Mouse (Mus musculus): ENCODE measurements around the gene Eef1e1. TPM values are rescaled to one million over a fixed set of nuclear protein-coding genes. Genes with fewer than 3 reads are reported as not detected.
"Not testable (repeated sequence)": the region's sequence is repeated elsewhere in the genome, so short reads cannot be mapped to it uniquely, and the experiment has no call there.

Gene Eef1e1
- polyA plus RNA-seq, 1 experiment: 4.2 TPM

DNA sequence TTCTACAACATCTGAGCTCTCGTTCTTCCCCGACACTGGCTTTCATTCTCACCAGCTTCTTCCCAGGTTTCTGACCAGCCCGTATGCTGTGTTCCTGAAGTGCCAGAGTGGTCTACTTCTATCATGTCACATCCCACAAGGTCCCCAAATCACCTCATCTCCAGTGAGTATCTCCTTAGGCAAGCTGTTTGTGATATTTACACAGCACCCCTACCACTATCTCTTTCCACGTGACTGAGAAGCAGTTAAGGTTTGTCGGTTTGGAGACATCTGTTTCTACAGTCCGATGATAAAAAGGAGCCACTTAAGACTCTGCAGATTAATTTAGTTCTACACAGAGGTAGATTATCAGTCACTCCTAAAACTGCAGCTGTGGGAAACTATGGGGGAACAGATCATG is 26.3 kb downstream of the Eef1e1 start:
- no peak for DNase-seq
- Histone ChIP-seq H3K4me3 (replicated peaks; ENCODE audit: extremely low read depth, low read depth, low read length) (no peak overlapping the region), H3K4me1 (ENCODE audit: control insufficient read depth, insufficient read depth, low read length) (no peaks in the 10 kb centered on the region)
- TF ChIP-seq CTCF (IDR thresholded peaks at IDR 0.05; ENCODE audit: insufficient read depth, low read length) (no peak), POLR2A (IDR thresholded peaks at IDR 0.05; ENCODE audit: borderline replicate concordance, extremely low read depth, low read depth, low read length) (no peak)
- WGBS: 81% methylated on average over 6 of the region's 6 CpGs

DNA sequence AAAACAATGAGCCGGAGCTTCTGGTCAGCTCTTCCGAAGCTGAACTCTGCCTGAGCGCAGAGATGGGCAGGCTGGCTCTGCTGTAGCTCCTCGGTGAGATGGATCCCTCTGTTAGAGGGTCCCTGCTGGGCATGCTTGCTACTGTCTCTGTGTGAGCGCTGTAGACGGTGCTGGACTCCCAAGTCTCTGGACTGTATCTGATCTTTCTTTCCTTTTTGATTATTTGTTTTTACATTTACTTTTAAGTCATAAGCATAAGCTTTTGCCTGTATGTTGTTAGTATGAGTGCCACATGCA is 32.7 kb downstream of the Eef1e1 start:
- Histone ChIP-seq H3K4me3 (replicated peaks; ENCODE audit: extremely low read depth, low read depth, low read length) (no peak overlapping the region), H3K4me1 (ENCODE audit: control insufficient read depth, insufficient read depth, low read length) (peaks cover 5% of the 10 kb centered on the region)
- WGBS: 38% methylated on average over 6 of the region's 6 CpGs
- TF ChIP-seq POLR2A (IDR thresholded peaks at IDR 0.05; ENCODE audit: borderline replicate concordance, extremely low read depth, low read depth, low read length) (no peak), CTCF (IDR thresholded peaks at IDR 0.05; ENCODE audit: insufficient read depth, low read length) (no peak)
- no peak for DNase-seq

DNA sequence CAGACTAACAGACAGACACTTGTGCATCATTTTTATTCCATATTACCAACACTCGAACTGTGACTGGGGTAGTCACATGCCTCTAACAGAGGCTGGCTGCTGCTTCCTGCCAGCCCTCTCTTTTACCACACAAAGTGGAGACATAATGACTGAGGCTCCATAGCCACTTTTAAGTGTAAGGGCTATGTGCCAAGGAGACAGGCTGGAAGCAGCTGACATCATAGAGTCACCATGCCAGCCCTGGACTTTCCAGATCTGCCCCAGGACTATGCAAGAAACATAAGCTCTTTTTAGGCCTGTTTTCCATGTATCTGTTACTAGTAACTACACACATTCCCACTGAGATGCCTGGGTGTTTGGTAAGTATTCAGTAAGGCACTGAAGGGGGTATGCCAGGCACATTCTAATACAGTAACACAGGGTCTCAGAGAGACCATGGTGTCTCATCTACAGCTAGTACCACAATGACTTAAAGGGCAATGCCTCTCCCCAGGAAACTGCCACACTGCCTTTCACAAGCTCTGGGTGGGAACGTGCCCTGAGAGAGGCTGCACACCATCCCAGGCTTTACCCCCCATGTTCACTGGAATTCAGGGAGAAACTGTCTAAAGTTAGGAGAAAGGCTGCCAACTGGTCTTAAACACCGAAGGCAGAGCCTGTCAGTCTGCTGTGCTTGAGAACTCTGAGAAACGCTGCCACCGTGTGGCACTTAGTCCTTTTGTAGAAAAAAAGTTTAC is 33.2 kb downstream of the Eef1e1 start:
- TF ChIP-seq POLR2A (IDR thresholded peaks at IDR 0.05; ENCODE audit: borderline replicate concordance, extremely low read depth, low read depth, low read length) (peak; percentile 7; the same call in 1 of the 2 replicates), CTCF (IDR thresholded peaks at IDR 0.05; ENCODE audit: insufficient read depth, low read length) (peak; percentile 56; the same call in 1 of the 2 replicates)
- H3K4me1 ChIP-seq (ENCODE audit: control insufficient read depth, insufficient read depth, low read length): peaks cover 5% of the 10 kb centered on the region
- no peak for DNase-seq
- no peak overlapping the region for H3K4me3 ChIP-seq (replicated peaks; ENCODE audit: extremely low read depth, low read depth, low read length)
- WGBS: 19% methylated on average over 5 of the region's 5 CpGs

DNA sequence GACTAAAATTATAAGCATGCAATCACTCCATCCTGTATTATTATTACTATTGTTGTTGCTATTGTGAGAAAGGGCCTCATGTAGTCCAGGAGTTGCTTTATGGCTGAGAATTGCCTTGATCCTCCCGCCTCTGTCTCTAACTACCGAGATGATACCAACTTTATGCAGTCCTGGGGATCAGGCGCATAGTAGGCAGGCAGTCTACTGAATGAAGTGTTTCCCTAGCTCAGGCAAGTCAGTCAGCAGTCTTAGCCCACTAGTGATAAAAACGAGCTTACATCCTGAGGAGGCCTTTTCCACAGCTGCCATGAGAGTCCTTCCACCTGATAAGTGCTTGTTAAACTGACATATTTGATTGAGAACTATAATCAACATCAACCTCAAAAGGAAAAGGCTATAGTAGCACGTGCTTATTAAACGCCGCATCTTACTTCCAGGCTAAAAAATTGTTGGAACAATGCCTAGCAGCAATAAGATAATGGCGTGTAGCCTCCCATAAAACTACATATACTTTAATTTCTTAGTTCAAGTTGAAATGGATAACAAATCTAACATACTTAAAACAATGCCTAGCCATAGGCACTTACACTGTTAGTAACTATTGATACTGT is 34.5 kb downstream of the Eef1e1 start:
- no peak for DNase-seq
- no peak for TF ChIP-seq POLR2A (IDR thresholded peaks at IDR 0.05; ENCODE audit: borderline replicate concordance, extremely low read depth, low read depth, low read length)
- TF ChIP-seq CTCF (IDR thresholded peaks at IDR 0.05; ENCODE audit: insufficient read depth, low read length): no peak
- H3K4me3 ChIP-seq (replicated peaks; ENCODE audit: extremely low read depth, low read depth, low read length): no peak overlapping the region
- H3K4me1 ChIP-seq (ENCODE audit: control insufficient read depth, insufficient read depth, low read length): peaks cover 5% of the 10 kb centered on the region
- WGBS: 78% methylated on average over 8 of the region's 8 CpGs

DNA sequence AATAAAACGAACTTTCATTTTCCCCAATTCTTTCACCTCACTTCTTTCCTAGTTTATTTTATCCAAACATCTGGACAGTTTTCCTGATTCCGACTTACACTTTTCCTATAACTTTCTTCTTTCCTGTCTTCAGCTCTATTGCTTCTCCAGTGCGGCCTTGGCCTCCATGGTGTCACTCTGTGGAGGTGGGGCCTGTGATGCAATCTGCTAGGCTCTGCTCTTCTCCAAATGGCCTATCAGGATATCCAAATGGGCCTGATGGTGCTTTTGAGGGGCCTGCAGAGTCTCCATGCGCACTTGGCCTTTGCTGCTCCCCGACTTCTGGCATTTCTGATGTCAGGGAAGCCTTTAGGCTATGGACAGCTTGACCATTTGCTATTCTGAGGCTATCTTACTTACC is 35.6 kb downstream of the Eef1e1 start:
- Histone ChIP-seq H3K4me1 (ENCODE audit: control insufficient read depth, insufficient read depth, low read length) (peaks cover 5% of the 10 kb centered on the region), H3K4me3 (replicated peaks; ENCODE audit: extremely low read depth, low read depth, low read length) (no peak overlapping the region)
- TF ChIP-seq POLR2A (IDR thresholded peaks at IDR 0.05; ENCODE audit: borderline replicate concordance, extremely low read depth, low read depth, low read length) (no peak), CTCF (IDR thresholded peaks at IDR 0.05; ENCODE audit: insufficient read depth, low read length) (no peak)
- DNase-seq: no peak
- WGBS: 92% methylated on average over 5 of the region's 5 CpGs

DNA sequence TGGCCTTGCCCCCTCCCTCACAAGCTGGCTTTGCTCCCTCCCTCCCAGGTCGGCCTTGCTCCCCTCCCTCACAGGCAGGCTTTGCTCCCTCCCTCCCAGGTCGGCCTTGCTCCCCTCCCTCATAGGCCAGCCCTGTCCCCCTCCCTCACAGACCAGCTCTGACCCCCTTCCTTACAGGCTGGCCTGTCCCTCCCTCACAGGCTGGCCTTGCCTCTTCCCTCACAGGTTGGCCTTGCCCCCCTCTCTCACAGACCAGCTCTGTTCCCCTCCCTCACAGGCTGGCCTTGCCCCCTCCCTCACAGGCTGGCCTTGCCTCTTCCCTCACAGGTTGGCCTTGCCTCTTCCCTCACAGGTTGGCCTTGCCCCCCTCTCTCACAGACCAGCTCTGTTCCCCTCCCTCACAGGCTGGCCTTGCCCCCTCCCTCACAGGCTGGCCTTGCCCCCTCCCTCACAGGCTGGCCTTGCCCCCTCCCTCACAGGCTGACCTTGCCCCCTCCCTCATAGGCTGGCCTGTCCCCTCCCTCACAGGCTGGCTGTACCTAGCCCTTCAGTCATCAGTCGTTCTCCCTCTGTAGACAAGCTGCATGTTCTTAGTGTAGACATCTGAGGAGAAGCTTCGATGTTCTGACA is 40.7 kb downstream of the Eef1e1 start:
- WGBS: 81% methylated on average over 4 of the region's 4 CpGs
- H3K4me1 ChIP-seq (ENCODE audit: control insufficient read depth, insufficient read depth, low read length): peaks cover 13% of the 10 kb centered on the region
- not testable (repeated sequence) for DNase-seq; H3K4me3 ChIP-seq (replicated peaks; ENCODE audit: extremely low read depth, low read depth, low read length)

DNA sequence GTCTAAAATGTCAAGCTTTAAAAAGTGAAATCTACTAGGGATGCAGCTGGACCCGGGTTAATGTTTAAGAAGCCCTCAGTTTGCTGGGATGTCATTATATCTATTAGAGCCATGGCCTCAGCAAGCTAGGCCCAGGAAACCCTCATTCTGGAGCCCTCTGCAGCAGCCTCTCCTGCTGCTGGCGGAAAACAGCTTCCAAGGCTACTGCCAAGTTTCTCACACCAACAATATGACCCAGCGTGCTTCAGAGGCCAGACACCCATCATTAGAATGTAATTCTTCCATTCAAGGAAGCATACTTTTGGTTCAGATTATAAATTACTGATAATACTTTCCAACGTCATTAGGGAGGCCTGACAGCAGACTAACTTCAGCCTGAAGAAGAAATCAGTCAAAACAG is 42.0 kb downstream of the Eef1e1 start:
- Histone ChIP-seq H3K4me3 (replicated peaks; ENCODE audit: extremely low read depth, low read depth, low read length) (no peak overlapping the region), H3K4me1 (ENCODE audit: control insufficient read depth, insufficient read depth, low read length) (peaks cover 14% of the 10 kb centered on the region)
- no peak for TF ChIP-seq CTCF (IDR thresholded peaks at IDR 0.05; ENCODE audit: insufficient read depth, low read length)
- TF ChIP-seq POLR2A (IDR thresholded peaks at IDR 0.05; ENCODE audit: borderline replicate concordance, extremely low read depth, low read depth, low read length): no peak
- no peak for DNase-seq
- 57% methylated on average over 4 of the region's 4 CpGs for WGBS

DNA sequence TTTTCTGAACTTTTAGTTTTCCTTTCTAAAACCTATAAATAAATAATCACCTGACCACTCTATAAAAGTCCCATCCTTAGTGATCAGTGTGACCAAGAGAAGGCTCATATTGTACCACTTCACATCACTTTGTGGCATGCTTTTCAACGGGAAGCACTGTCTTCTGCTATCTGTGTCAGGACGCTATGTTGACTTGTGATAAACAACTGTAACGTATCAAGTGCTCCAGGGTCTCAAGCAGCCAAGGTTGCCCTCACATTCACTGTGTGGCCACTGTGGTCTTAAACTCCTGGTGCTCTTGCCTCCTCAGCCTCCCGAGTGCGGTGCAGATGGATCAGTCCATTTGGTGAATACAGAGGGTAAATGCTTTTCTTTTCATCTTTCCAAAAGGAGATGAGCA is 43.2 kb downstream of the Eef1e1 start:
- Histone ChIP-seq H3K4me3 (replicated peaks; ENCODE audit: extremely low read depth, low read depth, low read length) (no peak overlapping the region), H3K4me1 (ENCODE audit: control insufficient read depth, insufficient read depth, low read length) (peaks cover 19% of the 10 kb centered on the region)
- TF ChIP-seq POLR2A (IDR thresholded peaks at IDR 0.05; ENCODE audit: borderline replicate concordance, extremely low read depth, low read depth, low read length): no peak
- no peak for TF ChIP-seq CTCF (IDR thresholded peaks at IDR 0.05; ENCODE audit: insufficient read depth, low read length)
- 61% methylated on average over 5 of the region's 5 CpGs for WGBS
- no peak for DNase-seq

DNA sequence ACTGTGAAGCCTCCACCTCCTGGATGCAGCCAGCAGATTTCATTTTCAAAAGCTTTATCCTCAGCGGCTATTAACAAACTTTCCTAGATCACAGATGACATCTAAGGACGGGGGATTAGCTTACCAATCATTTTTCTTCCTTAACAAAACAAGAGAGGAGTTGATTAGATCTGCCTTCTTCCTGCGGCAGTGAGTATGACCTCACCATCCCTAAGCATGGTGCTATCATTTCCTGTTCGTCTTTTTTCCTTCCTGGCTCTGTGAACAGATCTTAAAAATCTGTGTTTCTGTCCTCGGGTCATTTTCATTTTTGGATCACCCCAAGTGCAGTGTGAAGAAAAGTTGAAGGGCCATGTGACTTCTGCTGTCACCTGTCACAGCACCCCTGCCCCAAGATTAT is 44.6 kb downstream of the Eef1e1 start:
- no peak overlapping the region for H3K4me3 ChIP-seq (replicated peaks; ENCODE audit: extremely low read depth, low read depth, low read length)
- TF ChIP-seq CTCF (IDR thresholded peaks at IDR 0.05; ENCODE audit: insufficient read depth, low read length) (no peak), POLR2A (IDR thresholded peaks at IDR 0.05; ENCODE audit: borderline replicate concordance, extremely low read depth, low read depth, low read length) (no peak)
- no peak for DNase-seq
- WGBS: 41% methylated on average over 5 of the region's 5 CpGs
- H3K4me1 ChIP-seq (ENCODE audit: control insufficient read depth, insufficient read depth, low read length): peaks cover 23% of the 10 kb centered on the region

DNA sequence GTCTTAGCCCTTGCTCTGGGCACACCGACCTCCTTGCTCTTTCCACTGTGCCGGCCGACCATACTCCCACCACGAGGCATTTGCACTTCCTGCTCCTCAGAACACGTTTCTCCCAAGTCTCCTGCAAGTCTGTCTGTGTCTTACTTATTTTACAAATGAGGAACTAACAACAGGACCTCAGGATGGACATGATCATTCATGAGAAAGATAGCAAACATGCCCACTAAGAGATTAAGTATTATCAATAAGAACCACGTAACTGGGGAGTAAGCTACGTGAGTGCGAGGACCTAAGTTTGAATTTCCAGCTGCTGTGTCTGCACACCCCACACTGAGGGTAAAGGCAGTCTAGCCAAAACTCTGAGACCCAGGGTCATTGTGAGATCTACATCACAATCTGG is 45.3 kb downstream of the Eef1e1 start:
- Histone ChIP-seq H3K4me3 (replicated peaks; ENCODE audit: extremely low read depth, low read depth, low read length) (no peak overlapping the region), H3K4me1 (ENCODE audit: control insufficient read depth, insufficient read depth, low read length) (peaks cover 23% of the 10 kb centered on the region)
- TF ChIP-seq POLR2A (IDR thresholded peaks at IDR 0.05; ENCODE audit: borderline replicate concordance, extremely low read depth, low read depth, low read length): no peak
- TF ChIP-seq CTCF (IDR thresholded peaks at IDR 0.05; ENCODE audit: insufficient read depth, low read length): no peak
- no peak for DNase-seq
- WGBS: 69% methylated on average over 8 of the region's 8 CpGs
